Mouse (Mus musculus) kidney, adult 2 months (tissue): ENCODE results near the gene Clk4.

ENCODE experiments used
- CTCF ChIP-seq: fragments of 200-500 bp; conservative IDR thresholded peaks from 2 replicates; pipeline ENCODE4 v1.5.1; 2011; ENCODE audit warnings: low read depth, mild to moderate bottlenecking, control low read depth, low read length, moderate library complexity, mixed read lengths; ENCODE audit not compliant: insufficient read depth, insufficient read length
- POLR2A ChIP-seq: fragments of 200-500 bp; IDR thresholded peaks from one replicate; pipeline ENCODE4 v1.6.1; 2011; ENCODE audit warnings: low read depth, low read length, control low read depth

GRCm38 (mm10) chr11:51328387-51328942 is 66.9 kb downstream of the Clk4 start:
- TF ChIP-seq CTCF (no peak), POLR2A (no peak)
